Mouse (Mus musculus): ENCODE results near the gene Ppp2r5c. TPM values are rescaled to one million over a fixed set of nuclear protein-coding genes. Genes with fewer than 3 reads are reported as not detected.

The Ppp2r5c gene
- total and polyA plus RNA-seq, 2 experiments from 2014 or later, result 178 to 183 TPM

- H3K36me3 ChIP-seq (ENCODE audit: insufficient read depth, low read length), result no peaks in the 10 kb centered on the region
- no peak for ATAC-seq (ENCODE audit: low FRiP score)
- no peak for TF ChIP-seq CTCF (IDR thresholded peaks at IDR 0.05)
- no peaks in the 10 kb centered on the region for H3K9me3 ChIP-seq (ENCODE audit: low read length)
- H3K9ac ChIP-seq (replicated peaks; ENCODE audit: low read length, poor library complexity, severe bottlenecking), result no peak overlapping the region
- H3K4me3 ChIP-seq (ENCODE audit: low read depth, low read length), result no peak overlapping the region
- peaks cover 5% of the 10 kb centered on the region for H3K4me1 ChIP-seq (ENCODE audit: insufficient read depth, low read length)
- H3K27ac ChIP-seq (ENCODE audit: low read depth, low read length), result no peak overlapping the region
- WGBS, result 96% methylated on average over 8 of the region's 8 CpGs
- no peaks in the 10 kb centered on the region for H3K27me3 ChIP-seq (ENCODE audit: insufficient read depth, low read length)
- no peak overlapping the region for H3K4me2 ChIP-seq (ENCODE audit: low read depth, low read length, poor library complexity, severe bottlenecking)
- no peak for DNase-seq (ENCODE audit: low spot score)
Measured at GRCm38 (mm10) chr12:110495260-110495659, 48.3 kb downstream of the Ppp2r5c start.

- 93% methylated on average over 5 of the region's 5 CpGs for WGBS
- no peak overlapping the region for H3K27ac ChIP-seq (ENCODE audit: low read depth, low read length)
- ATAC-seq (ENCODE audit: low FRiP score) (no peak), DNase-seq (ENCODE audit: low spot score) (no peak)
- H3K4me2 ChIP-seq (ENCODE audit: low read depth, low read length, poor library complexity, severe bottlenecking), result no peak overlapping the region
- H3K36me3 ChIP-seq (ENCODE audit: insufficient read depth, low read length), result no peaks in the 10 kb centered on the region
- H3K4me1 ChIP-seq (ENCODE audit: insufficient read depth, low read length), result peaks cover 5% of the 10 kb centered on the region
- H3K9ac ChIP-seq (replicated peaks; ENCODE audit: low read length, poor library complexity, severe bottlenecking), result no peak overlapping the region
- H3K9me3 ChIP-seq (ENCODE audit: low read length), result no peaks in the 10 kb centered on the region
- H3K27me3 ChIP-seq (ENCODE audit: insufficient read depth, low read length), result no peaks in the 10 kb centered on the region
- H3K4me3 ChIP-seq (ENCODE audit: low read depth, low read length), result no peak overlapping the region
- TF ChIP-seq CTCF (IDR thresholded peaks at IDR 0.05), result no peak
Measured at GRCm38 (mm10) chr12:110496016-110496415, 49.1 kb downstream of the Ppp2r5c start.

- peaks cover 5% of the 10 kb centered on the region for H3K4me1 ChIP-seq (ENCODE audit: insufficient read depth, low read length)
- no peaks in the 10 kb centered on the region for H3K9me3 ChIP-seq (ENCODE audit: low read length)
- WGBS, result 60% methylated on average over 3 of the region's 3 CpGs
- no peak overlapping the region for H3K9ac ChIP-seq (replicated peaks; ENCODE audit: low read length, poor library complexity, severe bottlenecking)
- H3K27ac ChIP-seq (ENCODE audit: low read depth, low read length), result no peak overlapping the region
- no peak overlapping the region for H3K4me2 ChIP-seq (ENCODE audit: low read depth, low read length, poor library complexity, severe bottlenecking)
- no peak for DNase-seq (ENCODE audit: low spot score)
- no peak overlapping the region for H3K4me3 ChIP-seq (ENCODE audit: low read depth, low read length)
- no peak for TF ChIP-seq CTCF (IDR thresholded peaks at IDR 0.05)
- ATAC-seq (ENCODE audit: low FRiP score), result no peak
- no peaks in the 10 kb centered on the region for H3K36me3 ChIP-seq (ENCODE audit: insufficient read depth, low read length)
- no peaks in the 10 kb centered on the region for H3K27me3 ChIP-seq (ENCODE audit: insufficient read depth, low read length)
Measured at GRCm38 (mm10) chr12:110497013-110497412, 50.1 kb downstream of the Ppp2r5c start.

GRCm38 (mm10) chr12:110497485-110497884 lies 50.6 kb downstream of the Ppp2r5c start:
- Histone ChIP-seq H3K4me2 (ENCODE audit: low read depth, low read length, poor library complexity, severe bottlenecking) (no peak overlapping the region), H3K9me3 (ENCODE audit: low read length) (no peaks in the 10 kb centered on the region), H3K4me3 (ENCODE audit: low read depth, low read length) (no peak overlapping the region), H3K27me3 (ENCODE audit: insufficient read depth, low read length) (no peaks in the 10 kb centered on the region), H3K4me1 (ENCODE audit: insufficient read depth, low read length) (peaks cover 5% of the 10 kb centered on the region), H3K9ac (replicated peaks; ENCODE audit: low read length, poor library complexity, severe bottlenecking) (no peak overlapping the region), H3K27ac (ENCODE audit: low read depth, low read length) (no peak overlapping the region), H3K36me3 (ENCODE audit: insufficient read depth, low read length) (no peaks in the 10 kb centered on the region)
- ATAC-seq (ENCODE audit: low FRiP score) (no peak), DNase-seq (ENCODE audit: low spot score) (no peak)
- no peak for TF ChIP-seq CTCF (IDR thresholded peaks at IDR 0.05)
- 88% methylated on average over 8 of the region's 8 CpGs for WGBS

GRCm38 (mm10) chr12:110498283-110499224 lies 51.6 kb downstream of the Ppp2r5c start:
- Histone ChIP-seq H3K9me3 (ENCODE audit: low read length) (no peaks in the 10 kb centered on the region), H3K36me3 (ENCODE audit: insufficient read depth, low read length) (no peaks in the 10 kb centered on the region), H3K27me3 (ENCODE audit: insufficient read depth, low read length) (no peaks in the 10 kb centered on the region), H3K4me1 (ENCODE audit: insufficient read depth, low read length) (peaks cover 5% of the 10 kb centered on the region), H3K9ac (replicated peaks; ENCODE audit: low read length, poor library complexity, severe bottlenecking) (no peak overlapping the region), H3K4me3 (ENCODE audit: low read depth, low read length) (no peak overlapping the region), H3K4me2 (ENCODE audit: low read depth, low read length, poor library complexity, severe bottlenecking) (no peak overlapping the region), H3K27ac (ENCODE audit: low read depth, low read length) (no peak overlapping the region)
- ATAC-seq (ENCODE audit: low FRiP score), result no peak
- TF ChIP-seq CTCF (IDR thresholded peaks at IDR 0.05), result no peak
- 79% methylated on average over 22 of the region's 22 CpGs for WGBS
- no peak for DNase-seq (ENCODE audit: low spot score)

- no peaks in the 10 kb centered on the region for H3K36me3 ChIP-seq (ENCODE audit: insufficient read depth, low read length)
- H3K4me3 ChIP-seq (ENCODE audit: low read depth, low read length), result no peak overlapping the region
- no peak overlapping the region for H3K4me2 ChIP-seq (ENCODE audit: low read depth, low read length, poor library complexity, severe bottlenecking)
- peaks cover 5% of the 10 kb centered on the region for H3K4me1 ChIP-seq (ENCODE audit: insufficient read depth, low read length)
- H3K9ac ChIP-seq (replicated peaks; ENCODE audit: low read length, poor library complexity, severe bottlenecking), result no peak overlapping the region
- H3K9me3 ChIP-seq (ENCODE audit: low read length), result no peaks in the 10 kb centered on the region
- 70% methylated on average over 14 of the region's 14 CpGs for WGBS
- no peak overlapping the region for H3K27ac ChIP-seq (ENCODE audit: low read depth, low read length)
- TF ChIP-seq CTCF (IDR thresholded peaks at IDR 0.05), result no peak
- ATAC-seq (ENCODE audit: low FRiP score) (no peak), DNase-seq (ENCODE audit: low spot score) (no peak)
- H3K27me3 ChIP-seq (ENCODE audit: insufficient read depth, low read length), result no peaks in the 10 kb centered on the region
Measured at GRCm38 (mm10) chr12:110499225-110499992, 52.5 kb downstream of the Ppp2r5c start.

All from midbrain, postnatal 0 days (tissue).